Mouse (Mus musculus) T-helper 1 cell (primary cell): ENCODE measurements around the gene Wfdc3.
"Not testable (repeated sequence)": the region's sequence is repeated elsewhere in the genome, so short reads cannot be mapped to it uniquely, and the experiment has no call there.

Experiments used
- in situ Hi-C: fragments of 300-600 bp; cut with MboI, MseI; formaldehyde crosslinking; loops from one replicate; pipeline ENCODE4 v1.15.1; 2025; ENCODE audit warnings: high pct_unique_total_duplicates

Wfdc3 gene

GRCm38 (mm10) chr2:164737377-164738090 is 8.2 kb downstream of the Wfdc3 start:
- in situ Hi-C loops: no loop called here

GRCm38 (mm10) chr2:164735446-164735845 is 10.3 kb downstream of the Wfdc3 start:
- in situ Hi-C loops: no loop called here

- in situ Hi-C loops: no loop called here
Observed at GRCm38 (mm10) chr2:164734839-164735238, 10.9 kb downstream of the Wfdc3 start.

GRCm38 (mm10) chr2:164733259-164733658 is 12.5 kb downstream of the Wfdc3 start:
- in situ Hi-C loops: no loop called here

GRCm38 (mm10) chr2:164731719-164732118 is 14.0 kb downstream of the Wfdc3 start:
- in situ Hi-C loops: no loop called here

- in situ Hi-C loops: no loop called here
Observed at GRCm38 (mm10) chr2:164725895-164726619, 19.7 kb downstream of the Wfdc3 start.

- in situ Hi-C loops: no loop called here
Observed at GRCm38 (mm10) chr2:164723276-164723675, 22.5 kb downstream of the Wfdc3 start.

- in situ Hi-C loops: not testable (repeated sequence)
Observed at GRCm38 (mm10) chr2:164716194-164716786, 29.4 kb downstream of the Wfdc3 start.

- in situ Hi-C loops: no loop called here
Observed at GRCm38 (mm10) chr2:164715005-164715404, 30.7 kb downstream of the Wfdc3 start, which contains the start of gene Spint5. Gene Spint5 (plus strand): TSS chr2:164715305.

- in situ Hi-C loops: no loop called here
Observed at GRCm38 (mm10) chr2:164705991-164706390, 39.7 kb downstream of the Wfdc3 start.

- in situ Hi-C loops: no loop called here
Observed at GRCm38 (mm10) chr2:164705328-164705727, 40.4 kb downstream of the Wfdc3 start.

GRCm38 (mm10) chr2:164704235-164704634 is 41.5 kb downstream of the Wfdc3 start:
- in situ Hi-C loops: no loop called here

GRCm38 (mm10) chr2:164701761-164702160 is 44.0 kb downstream of the Wfdc3 start:
- in situ Hi-C loops: no loop called here

- in situ Hi-C loops: no loop called here
Observed at GRCm38 (mm10) chr2:164700959-164701358, 44.8 kb downstream of the Wfdc3 start.

- in situ Hi-C loops: no loop called here
Observed at GRCm38 (mm10) chr2:164698201-164698600, 47.5 kb downstream of the Wfdc3 start, which contains the start of gene Spint4. Gene Spint4 (plus strand): TSS chr2:164698501.

GRCm38 (mm10) chr2:164684807-164685206 is 60.9 kb downstream of the Wfdc3 start, which contains the start of gene Wfdc13:
Gene Wfdc13 (plus strand): TSS chr2:164685107.
- in situ Hi-C loops: no loop called here
